Mouse (Mus musculus): ENCODE data around the gene Hhipl1. TPM values are rescaled to one million over a fixed set of nuclear protein-coding genes. Genes with fewer than 3 reads are reported as not detected.

The Hhipl1 gene
- polyA plus RNA-seq, 1 experiment from 2014 or later: 0.43 TPM

- H3K9me3 ChIP-seq (replicated peaks; ENCODE audit: low read length): no peaks in the 10 kb centered on the region
- no peak; the same call in 1 of the 2 replicates for ATAC-seq (replicated peaks; ENCODE audit: low FRiP score, low read depth)
- H3K4me3 ChIP-seq (replicated peaks; ENCODE audit: low read depth, low read length): peak overlapping the region; percentile 69
- no peaks in the 10 kb centered on the region for H3K36me3 ChIP-seq (ENCODE audit: insufficient read depth, low read length)
- WGBS: under 1% methylated on average over 47 of the region's 47 CpGs
- DNase-seq (ENCODE audit: low spot score): no peak
- peak overlapping the region; percentile 97 for H3K4me2 ChIP-seq (ENCODE audit: low read length)
- H3K4me1 ChIP-seq (replicated peaks; ENCODE audit: insufficient read depth, low read length): peaks cover 45% of the 10 kb centered on the region
- H3K27me3 ChIP-seq (ENCODE audit: insufficient read depth, low read length): no peaks in the 10 kb centered on the region
- H3K9ac ChIP-seq (ENCODE audit: low read depth, low read length): peak overlapping the region; percentile 60
- TF ChIP-seq CTCF (IDR thresholded peaks at IDR 0.05; ENCODE audit: low read depth): no peak
- H3K27ac ChIP-seq: peak overlapping the region; percentile 78
Observed at GRCm38 (mm10) chr12:108275920-108276822, 29.9 kb upstream of the Hhipl1 start.

- ATAC-seq (replicated peaks; ENCODE audit: low FRiP score, low read depth) (no peak), DNase-seq (ENCODE audit: low spot score) (no peak)
- Histone ChIP-seq H3K27ac (no peak overlapping the region), H3K4me2 (ENCODE audit: low read length) (peak overlapping the region; percentile 97), H3K9me3 (replicated peaks; ENCODE audit: low read length) (no peaks in the 10 kb centered on the region), H3K27me3 (ENCODE audit: insufficient read depth, low read length) (no peaks in the 10 kb centered on the region), H3K4me3 (replicated peaks; ENCODE audit: low read depth, low read length) (no peak overlapping the region), H3K36me3 (ENCODE audit: insufficient read depth, low read length) (no peaks in the 10 kb centered on the region), H3K4me1 (replicated peaks; ENCODE audit: insufficient read depth, low read length) (peaks cover 35% of the 10 kb centered on the region), H3K9ac (ENCODE audit: low read depth, low read length) (no peak overlapping the region)
- 5% methylated on average over 12 of the region's 12 CpGs for WGBS
- peak; percentile 36; the same call in 1 of the 2 replicates for TF ChIP-seq CTCF (IDR thresholded peaks at IDR 0.05; ENCODE audit: low read depth)
Observed at GRCm38 (mm10) chr12:108277341-108277841, 28.7 kb upstream of the Hhipl1 start.

- Histone ChIP-seq H3K27me3 (ENCODE audit: insufficient read depth, low read length) (no peaks in the 10 kb centered on the region), H3K4me1 (replicated peaks; ENCODE audit: insufficient read depth, low read length) (peaks cover 27% of the 10 kb centered on the region), H3K9ac (ENCODE audit: low read depth, low read length) (no peak overlapping the region), H3K4me2 (ENCODE audit: low read length) (no peak overlapping the region), H3K9me3 (replicated peaks; ENCODE audit: low read length) (no peaks in the 10 kb centered on the region), H3K4me3 (replicated peaks; ENCODE audit: low read depth, low read length) (no peak overlapping the region), H3K27ac (no peak overlapping the region), H3K36me3 (ENCODE audit: insufficient read depth, low read length) (no peaks in the 10 kb centered on the region)
- ATAC-seq (replicated peaks; ENCODE audit: low FRiP score, low read depth): no peak
- DNase-seq (ENCODE audit: low spot score): peak; percentile 60
- WGBS: 41% methylated on average over 15 of the region's 15 CpGs
- no peak for TF ChIP-seq CTCF (IDR thresholded peaks at IDR 0.05; ENCODE audit: low read depth)
Observed at GRCm38 (mm10) chr12:108278221-108278918, 27.7 kb upstream of the Hhipl1 start.

- peak; percentile 58 for DNase-seq (ENCODE audit: low spot score)
- H3K4me3 ChIP-seq (replicated peaks; ENCODE audit: low read depth, low read length): no peak overlapping the region
- no peak overlapping the region for H3K9ac ChIP-seq (ENCODE audit: low read depth, low read length)
- 0 out of 2 replicates have a peak, but pooled peaks have one; percentile 12 for ATAC-seq (replicated peaks; ENCODE audit: low FRiP score, low read depth)
- H3K4me1 ChIP-seq (replicated peaks; ENCODE audit: insufficient read depth, low read length): 0 out of 2 replicates have a peak, but pooled peaks cover 8% of the 10 kb centered on the region
- no peak for TF ChIP-seq CTCF (IDR thresholded peaks at IDR 0.05; ENCODE audit: low read depth)
- H3K36me3 ChIP-seq (ENCODE audit: insufficient read depth, low read length): no peaks in the 10 kb centered on the region
- H3K4me2 ChIP-seq (ENCODE audit: low read length): peak overlapping the region; percentile 13; the same call in 1 of the 2 replicates
- no peak overlapping the region for H3K27ac ChIP-seq
- no peaks in the 10 kb centered on the region for H3K27me3 ChIP-seq (ENCODE audit: insufficient read depth, low read length)
- 40% methylated on average over 13 of the region's 14 CpGs for WGBS
- H3K9me3 ChIP-seq (replicated peaks; ENCODE audit: low read length): no peaks in the 10 kb centered on the region
Observed at GRCm38 (mm10) chr12:108284455-108285224, 21.4 kb upstream of the Hhipl1 start.

GRCm38 (mm10) chr12:108285225-108286011 lies 20.7 kb upstream of the Hhipl1 start:
- DNase-seq (ENCODE audit: low spot score) (peak; percentile 54), ATAC-seq (replicated peaks; ENCODE audit: low FRiP score, low read depth) (no peak)
- Histone ChIP-seq H3K4me1 (replicated peaks; ENCODE audit: insufficient read depth, low read length) (0 out of 2 replicates have a peak, but pooled peaks cover 8% of the 10 kb centered on the region), H3K27me3 (ENCODE audit: insufficient read depth, low read length) (no peaks in the 10 kb centered on the region), H3K36me3 (ENCODE audit: insufficient read depth, low read length) (no peaks in the 10 kb centered on the region), H3K9ac (ENCODE audit: low read depth, low read length) (no peak overlapping the region), H3K9me3 (replicated peaks; ENCODE audit: low read length) (no peaks in the 10 kb centered on the region), H3K4me2 (ENCODE audit: low read length) (peak overlapping the region; percentile 13; the same call in 1 of the 2 replicates), H3K27ac (no peak overlapping the region), H3K4me3 (replicated peaks; ENCODE audit: low read depth, low read length) (no peak overlapping the region)
- TF ChIP-seq CTCF (IDR thresholded peaks at IDR 0.05; ENCODE audit: low read depth): no peak
- 34% methylated on average over 11 of the region's 11 CpGs for WGBS
